Mouse (Mus musculus) MEL (cell line): ENCODE data around the gene Svs1.

ENCODE experiments used
- CHD2 ChIP-seq: IDR thresholded peaks from 2 replicates; pipeline ENCODE4 v1.6.1; 2011; ENCODE audit warnings: low read length, improper control_type of control experiment
- CTCF ChIP-seq, 3 experiments: IDR thresholded peaks in 2 of 3; conservative IDR thresholded peaks in 1 of 3; 2 replicates each; pipeline ENCODE4 v1.5.1; 2011 to 2012; ENCODE audit warnings: low read length in 3 of 3, low read depth in 2 of 3, mild to moderate bottlenecking in 2 of 3, improper control_type of control experiment in 1 of 3, inconsistent platforms in 1 of 3, mixed read lengths in 1 of 3, moderate library complexity in 1 of 3; ENCODE audit not compliant: control insufficient read depth in 1 of 3, insufficient read depth in 1 of 3, poor library complexity in 1 of 3, severe bottlenecking in 1 of 3
- GABPA ChIP-seq: IDR thresholded peaks from 2 replicates; pipeline ENCODE4 v1.6.1; 2012; ENCODE audit warnings: low read depth, mild to moderate bottlenecking, inconsistent platforms, low read length, improper control_type of control experiment, moderate library complexity
- GATA1 ChIP-seq: IDR thresholded peaks from 2 replicates; pipeline ENCODE4 v1.6.1; 2011; ENCODE audit warnings: low read depth, low read length, improper control_type of control experiment
- MEF2A ChIP-seq: IDR thresholded peaks from 2 replicates; pipeline ENCODE4 v1.6.1; 2014; ENCODE audit warnings: low read depth, mild to moderate bottlenecking, inconsistent platforms, low read length, improper control_type of control experiment; ENCODE audit not compliant: poor library complexity, insufficient replicate concordance, severe bottlenecking; ENCODE audit errors: extremely low read depth
- POLR2AphosphoS5 ChIP-seq: IDR thresholded peaks from 2 replicates; pipeline ENCODE4 v1.6.1; 2012; ENCODE audit warnings: low read depth, borderline replicate concordance, mild to moderate bottlenecking, inconsistent platforms, low read length, moderate library complexity, mixed read lengths
- RAD21 ChIP-seq: IDR thresholded peaks from 2 replicates; pipeline ENCODE4 v1.6.1; 2011; ENCODE audit warnings: mild to moderate bottlenecking, low read depth, low read length, improper control_type of control experiment
- RCOR1 ChIP-seq: IDR thresholded peaks from 2 replicates; pipeline ENCODE4 v1.6.1; 2012; ENCODE audit warnings: low read depth, mild to moderate bottlenecking, inconsistent platforms, low read length, improper control_type of control experiment
- SIN3A ChIP-seq: IDR thresholded peaks from 2 replicates; pipeline ENCODE4 v1.6.1; 2012; ENCODE audit warnings: low read length, improper control_type of control experiment, inconsistent platforms
- TAL1 ChIP-seq: IDR thresholded peaks from 2 replicates; pipeline ENCODE4 v1.6.1; 2012; ENCODE audit warnings: mild to moderate bottlenecking, inconsistent platforms, low read length, moderate library complexity, mixed read lengths
- USF1 ChIP-seq: IDR thresholded peaks from 2 replicates; pipeline ENCODE4 v1.6.1; 2014; ENCODE audit warnings: low read depth, mild to moderate bottlenecking, inconsistent platforms, low read length, improper control_type of control experiment, moderate library complexity

GRCm38 (mm10) chr6:48953220-48953619, 33.4 kb upstream of the Svs1 start:
- TF ChIP-seq TAL1, result no peak
- TF ChIP-seq MEF2A, result no peak
- no peak for TF ChIP-seq GATA1
- TF ChIP-seq CHD2, result no peak
- TF ChIP-seq SIN3A, result no peak
- TF ChIP-seq RCOR1, result no peak
- TF ChIP-seq USF1, result no peak
- TF ChIP-seq CTCF (IDR thresholded peaks at IDR 0.05 in 2 of 3, conservative IDR thresholded peaks at IDR 0.05 in 1 of 3; ENCODE audit: control insufficient read depth in 1 of 3, insufficient read depth in 1 of 3, low read depth in 2 of 3, low read length in 3 of 3, poor library complexity in 1 of 3, severe bottlenecking in 1 of 3), result no peak
- no peak for TF ChIP-seq POLR2AphosphoS5
- no peak for TF ChIP-seq GABPA
- TF ChIP-seq RAD21, result no peak
